Mouse (Mus musculus) limb, embryonic 12.5 days (tissue): ENCODE measurements at regions not wholly inside any gene's neighbourhood (a gene's known extent, or its start where the extent isn't known, plus 50 kb on each side); places are given as distances from the start of the nearest gene placed in this dataset.

ENCODE experiments used
- ATAC-seq: fragments of 200-750 bp; cut with Nextera tagmentation; 2 replicates; pipeline ENCODE4 v1.8.0; 2017; ENCODE audit warnings: low read depth, moderate TSS enrichment; ENCODE audit not compliant: insufficient number of reproducible peaks, insufficient read depth, low FRiP score, low TSS enrichment
- H3K27ac ChIP-seq: fragments of 300-500 bp; sonication (generic); 2 replicates; pipeline ENCODE4 v1.5.1; 2016; ENCODE audit warnings: mild to moderate bottlenecking, moderate library complexity
- H3K27me3 ChIP-seq: fragments of 300-500 bp; sonication (generic); 2 replicates; pipeline ENCODE4 v1.6.1; 2016; ENCODE audit warnings: mild to moderate bottlenecking, moderate library complexity
- H3K36me3 ChIP-seq: fragments of 300-500 bp; sonication (generic); 2 replicates; pipeline ENCODE4 v1.6.1; 2016; ENCODE audit warnings: mild to moderate bottlenecking, moderate library complexity
- H3K4me1 ChIP-seq: fragments of 300-500 bp; sonication (generic); replicated peaks from 2 replicates; pipeline ENCODE4 v1.6.1; 2016
- H3K4me2 ChIP-seq: fragments of 300-500 bp; sonication (generic); 2 replicates; pipeline ENCODE4 v1.6.1; 2016; ENCODE audit warnings: mild to moderate bottlenecking, moderate library complexity
- H3K4me3 ChIP-seq: fragments of 300-500 bp; sonication (generic); replicated peaks from 2 replicates; pipeline ENCODE4 v1.5.1; 2016; ENCODE audit warnings: mild to moderate bottlenecking
- H3K9ac ChIP-seq: fragments of 300-500 bp; sonication (generic); replicated peaks from 2 replicates; pipeline ENCODE4 v1.6.1; 2016; ENCODE audit warnings: mild to moderate bottlenecking, moderate library complexity
- H3K9me3 ChIP-seq: fragments of 300-500 bp; sonication (generic); 2 replicates; pipeline ENCODE4 v1.6.1; 2016; ENCODE audit warnings: mild to moderate bottlenecking, moderate library complexity
- WGBS: fragments of 180-500 bp; shearing (Covaris S2); methylation state at CpG from one replicate; pipeline ENCODE4 v1.1.7; 2016; 5-methylcytosine and 5-hydroxymethylcytosine counted together

- H3K36me3 ChIP-seq, result no peaks in the 10 kb centered on the region
- H3K27ac ChIP-seq, result no peak overlapping the region
- ATAC-seq, result no peak
- no peaks in the 10 kb centered on the region for H3K4me1 ChIP-seq
- no peaks in the 10 kb centered on the region for H3K9me3 ChIP-seq
- no peak overlapping the region for H3K4me2 ChIP-seq
- H3K27me3 ChIP-seq, result no peaks in the 10 kb centered on the region; the same call in 1 of the 2 replicates
- no peak overlapping the region for H3K4me3 ChIP-seq
- no peak overlapping the region for H3K9ac ChIP-seq
- 36% methylated on average over 4 of the region's 4 CpGs for WGBS
These were observed 1421.0 kb upstream of the Tenm3 start for GRCm38 (mm10) chr8:50264757-50265156.
